Mouse (Mus musculus): ENCODE measurements around the gene Klhdc8a. TPM values are rescaled to one million over a fixed set of nuclear protein-coding genes. Genes with fewer than 3 reads are reported as not detected.
"Not testable (repeated sequence)": the region's sequence is repeated elsewhere in the genome, so short reads cannot be mapped to it uniquely, and the experiment has no call there.

The Klhdc8a gene
- polyA plus RNA-seq, 1 experiment: 0.26 TPM

DNA sequence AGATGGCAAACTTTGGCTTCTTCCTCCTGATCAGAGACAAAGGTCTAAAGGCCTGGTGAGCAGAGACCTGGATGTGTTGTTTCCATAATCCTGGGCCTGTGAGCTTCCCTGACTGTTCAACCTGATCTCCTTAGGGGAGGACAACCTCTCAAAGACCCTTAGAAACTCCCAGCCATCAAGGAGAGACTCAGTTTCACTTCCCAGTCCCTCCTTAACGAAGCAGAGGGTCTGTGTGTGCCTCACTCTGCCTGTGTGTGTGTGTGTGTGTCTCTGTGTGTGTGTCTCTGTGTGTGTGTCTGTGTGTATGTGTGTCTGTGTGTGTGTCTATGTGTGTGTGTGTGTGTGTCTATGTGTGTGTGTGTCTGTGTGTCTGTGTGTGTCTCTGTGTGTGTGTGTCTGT lies 45.2 kb downstream of the Klhdc8a start:
- DNase-seq (ENCODE audit: low read depth): no peak

DNA sequence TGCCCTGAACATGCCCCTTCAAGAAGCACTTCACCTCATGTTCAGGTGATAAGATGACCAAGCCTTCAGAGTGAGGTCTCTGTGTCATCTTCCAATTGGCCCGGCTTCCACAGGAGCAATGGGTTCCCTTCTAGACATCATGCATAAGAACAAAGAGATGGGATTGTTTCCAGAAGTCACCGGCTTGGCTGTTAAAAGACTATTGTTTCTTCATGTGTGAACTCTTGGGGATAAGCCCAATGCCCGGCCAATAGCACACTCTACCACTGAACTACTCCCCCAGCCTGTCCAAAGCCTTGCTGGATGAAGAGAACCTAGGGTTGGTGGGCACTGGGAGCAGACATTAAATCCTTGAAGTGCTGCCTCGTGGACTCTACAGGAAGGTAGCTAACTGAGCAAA lies 47.1 kb downstream of the Klhdc8a start:
- no peak for DNase-seq (ENCODE audit: low read depth)

DNA sequence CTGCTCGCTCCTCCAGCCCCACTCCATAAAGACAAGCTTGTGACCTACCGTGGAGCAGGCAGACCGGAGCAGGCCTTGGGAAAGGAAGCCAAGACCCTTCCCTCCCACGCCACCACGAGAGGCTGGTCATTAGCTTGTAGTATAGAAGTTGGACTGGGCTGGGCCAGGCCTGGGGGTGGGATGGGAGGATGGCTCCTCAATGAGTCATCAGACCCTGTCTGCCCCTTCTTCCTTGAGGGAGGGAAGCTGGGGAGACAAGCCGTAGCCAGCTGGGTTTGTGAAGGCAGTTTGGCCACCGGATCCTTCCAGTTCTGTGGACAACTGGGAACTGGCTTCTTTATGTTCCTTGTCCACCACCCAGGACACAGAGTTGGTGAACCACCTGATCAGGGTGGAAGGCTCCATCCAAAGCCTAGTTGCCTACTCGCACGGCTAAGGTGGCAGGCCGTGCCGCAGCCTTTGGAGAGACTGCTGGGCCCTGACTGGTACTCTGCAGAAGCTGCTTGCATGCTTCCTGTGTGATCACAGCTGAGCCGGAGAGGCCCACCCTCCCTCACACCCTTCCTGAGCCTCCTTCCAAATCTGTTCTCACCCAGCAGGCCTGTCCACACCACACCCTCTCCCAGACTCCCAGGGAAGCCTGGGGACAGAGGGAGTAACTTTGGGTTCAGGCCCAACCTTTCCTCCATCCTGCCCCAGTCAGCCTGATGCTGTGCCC lies 47.9 kb downstream of the Klhdc8a start:
- DNase-seq (ENCODE audit: low read depth): no peak

DNA sequence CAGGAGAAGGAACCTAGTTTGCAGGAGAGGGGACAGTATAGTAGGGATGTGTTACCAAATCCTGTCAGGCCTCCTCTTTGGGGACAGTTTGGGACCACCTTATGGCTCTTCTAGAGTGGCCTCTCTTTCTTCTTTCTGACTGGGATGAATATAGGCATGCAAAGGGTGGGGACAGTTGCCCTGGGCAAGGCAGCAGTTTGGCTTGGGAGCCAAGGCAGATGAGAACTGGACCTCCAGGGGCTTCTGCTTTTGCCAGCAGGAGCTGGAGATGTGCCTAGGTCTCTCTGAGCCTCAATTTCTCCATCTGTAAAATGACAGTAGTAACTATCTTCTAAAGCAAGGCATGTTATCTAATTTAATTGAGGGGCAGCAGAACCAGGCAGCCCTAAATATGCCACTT lies 48.5 kb downstream of the Klhdc8a start:
- DNase-seq (ENCODE audit: low read depth): no peak

DNA sequence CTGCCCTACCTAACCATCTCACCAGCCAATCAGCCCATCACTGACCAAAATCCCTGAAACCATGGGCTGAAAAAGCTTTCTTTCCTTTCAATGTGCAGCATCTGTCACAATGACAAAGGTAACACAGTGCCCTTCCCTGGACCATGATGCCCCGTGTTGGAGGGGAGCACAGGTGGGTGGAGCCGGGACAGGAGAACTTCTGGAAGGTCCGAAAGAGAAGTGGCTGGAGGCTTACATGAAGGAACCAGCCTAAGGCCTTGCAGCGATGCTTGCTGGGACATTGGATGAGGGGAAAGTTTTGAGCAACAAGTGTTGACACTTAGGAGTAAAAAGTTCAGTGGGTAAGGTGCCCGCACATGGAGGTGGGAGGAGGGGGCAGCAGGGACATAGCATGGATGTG lies 50.0 kb downstream of the Klhdc8a start:
- no peak for DNase-seq (ENCODE audit: low read depth)

DNA sequence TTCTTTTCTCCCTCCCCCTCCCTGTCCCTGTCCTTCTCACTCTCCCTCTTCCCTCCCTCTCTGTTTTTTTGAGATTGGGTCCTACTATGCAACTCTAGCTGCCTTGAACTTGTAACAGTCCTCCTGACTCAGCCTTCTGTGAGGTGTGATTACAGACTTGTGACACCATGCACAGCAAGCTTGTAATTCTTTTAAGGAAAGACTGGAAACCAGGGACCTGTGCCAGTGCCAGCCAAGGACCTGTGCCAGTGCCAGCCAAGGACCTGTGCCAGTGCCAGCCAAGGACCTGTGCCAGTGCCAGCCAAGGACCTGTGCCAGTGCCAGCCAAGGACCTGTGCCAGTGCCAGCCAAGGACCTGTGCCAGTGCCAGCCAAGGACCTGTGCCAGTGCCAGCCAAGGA lies 50.6 kb downstream of the Klhdc8a start:
- DNase-seq (ENCODE audit: low read depth): not testable (repeated sequence)

DNA sequence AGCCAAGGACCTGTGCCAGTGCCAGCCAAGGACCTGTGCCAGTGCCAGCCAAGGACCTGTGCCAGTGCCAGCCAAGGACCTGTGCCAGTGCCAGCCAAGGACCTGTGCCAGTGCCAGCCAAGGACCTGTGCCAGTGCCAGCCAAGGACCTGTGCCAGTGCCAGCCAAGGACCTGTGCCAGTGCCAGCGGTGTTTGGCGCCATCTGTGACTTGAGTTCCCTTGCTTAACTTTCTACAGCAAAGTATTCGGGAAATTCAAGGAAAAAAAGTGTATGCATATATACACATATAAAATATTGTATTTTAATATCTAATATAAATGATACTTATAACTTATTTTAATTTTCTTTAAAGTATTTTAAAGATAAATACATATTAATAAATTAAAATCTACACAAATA lies 51.2 kb downstream of the Klhdc8a start:
- not testable (repeated sequence) for DNase-seq (ENCODE audit: low read depth)

DNA sequence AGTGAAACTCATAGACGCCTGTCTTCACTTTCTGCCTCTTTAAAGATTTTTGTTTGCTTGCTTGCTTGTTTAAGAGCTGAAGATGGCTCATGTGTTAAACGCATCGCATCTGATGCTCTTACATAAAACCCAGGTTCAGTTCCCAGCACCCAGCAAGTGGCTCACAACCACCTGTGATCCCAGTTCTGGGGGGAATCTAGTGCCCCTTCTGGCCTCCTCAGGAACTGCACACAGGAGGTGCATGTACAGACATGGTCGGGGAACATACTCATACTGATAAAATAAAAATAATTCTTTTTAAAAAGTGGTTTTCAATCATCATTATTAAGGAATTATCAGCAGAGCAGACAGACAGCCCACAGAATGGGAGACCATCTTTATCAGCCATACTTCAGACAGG lies 52.6 kb downstream of the Klhdc8a start:
- DNase-seq (ENCODE audit: low read depth): no peak

DNA sequence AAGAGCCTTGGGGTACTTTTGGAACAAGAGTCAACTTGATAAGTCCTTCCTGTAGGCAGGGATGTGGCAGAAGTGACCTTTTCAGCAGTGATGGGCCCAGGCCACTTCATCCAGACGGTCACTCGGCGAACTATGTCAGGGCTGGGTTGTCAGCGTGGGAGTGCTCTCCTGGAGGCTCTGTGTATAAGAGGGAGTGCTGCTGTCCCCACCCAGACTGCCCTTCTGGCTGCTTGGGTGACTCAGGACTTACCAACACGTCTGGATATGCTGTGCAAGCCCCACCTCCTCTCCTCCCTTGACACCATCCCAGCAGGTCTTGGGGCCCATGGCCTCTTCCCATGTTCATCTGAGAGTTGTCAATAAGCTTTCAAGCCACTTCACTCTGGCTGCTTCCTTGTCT lies 55.0 kb downstream of the Klhdc8a start:
- DNase-seq (ENCODE audit: low read depth): no peak

DNA sequence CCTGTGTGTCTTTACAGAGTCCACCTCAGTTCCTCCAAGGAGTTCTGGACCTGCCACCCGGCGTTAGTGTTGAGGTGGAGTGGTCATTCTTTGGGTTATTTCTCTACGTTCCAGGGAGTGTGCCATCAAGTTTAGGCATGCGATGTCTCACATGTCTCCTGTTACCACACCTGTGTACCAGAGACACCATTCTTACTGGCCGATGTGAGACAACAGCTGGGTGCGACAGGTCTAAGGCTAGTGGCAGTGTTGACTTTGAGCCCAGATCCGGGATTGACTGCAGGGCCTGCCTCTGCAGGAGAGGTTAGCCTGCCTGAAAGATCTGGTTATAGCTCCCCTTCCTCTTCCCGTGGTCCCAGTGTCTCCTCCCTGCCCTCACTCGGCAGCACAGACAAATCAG lies 55.8 kb downstream of the Klhdc8a start:
- no peak for DNase-seq (ENCODE audit: low read depth)

DNA sequence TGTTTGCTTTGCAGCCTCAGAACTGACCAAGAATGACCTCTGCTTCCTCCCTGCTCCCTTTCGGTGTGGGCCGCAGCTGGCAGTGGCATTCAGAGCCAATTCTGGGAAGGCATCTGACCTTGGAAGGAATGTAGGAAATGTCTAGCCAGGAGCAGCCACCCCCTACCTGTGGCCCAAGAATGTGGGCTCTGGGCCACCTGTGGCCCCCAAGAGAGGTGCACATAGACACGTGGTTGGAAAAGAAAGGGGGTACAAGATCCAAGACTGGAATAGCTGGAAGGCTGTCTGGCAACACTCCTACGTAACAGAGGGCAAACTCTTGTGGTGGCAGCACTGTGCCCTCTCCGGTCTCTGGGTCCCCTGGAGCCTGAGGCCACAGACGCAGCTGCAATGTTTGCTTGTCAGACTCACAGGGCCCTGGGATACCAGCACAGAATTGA lies 56.8 kb downstream of the Klhdc8a start:
- DNase-seq (ENCODE audit: low read depth): no peak

DNA sequence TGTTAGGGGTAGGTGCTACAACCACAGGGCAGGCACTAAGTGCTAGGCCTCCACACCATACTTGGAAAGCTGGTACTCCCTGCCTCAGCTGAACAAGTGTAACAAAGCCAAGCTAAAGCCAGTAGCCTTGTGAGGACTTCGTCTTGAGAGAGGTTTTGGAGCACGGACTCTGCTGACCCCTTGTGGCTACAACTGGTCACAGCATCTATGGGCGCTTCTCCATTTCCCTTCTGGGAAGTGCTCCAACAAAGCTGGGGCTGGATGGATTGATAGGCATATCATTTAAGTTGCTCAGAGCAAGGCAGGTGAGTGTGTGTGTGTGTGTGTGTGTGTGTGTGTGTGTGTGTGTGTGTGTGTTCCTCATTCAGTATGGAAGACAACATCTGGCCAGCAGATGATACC lies 57.4 kb downstream of the Klhdc8a start:
- DNase-seq (ENCODE audit: low read depth): no peak

DNA sequence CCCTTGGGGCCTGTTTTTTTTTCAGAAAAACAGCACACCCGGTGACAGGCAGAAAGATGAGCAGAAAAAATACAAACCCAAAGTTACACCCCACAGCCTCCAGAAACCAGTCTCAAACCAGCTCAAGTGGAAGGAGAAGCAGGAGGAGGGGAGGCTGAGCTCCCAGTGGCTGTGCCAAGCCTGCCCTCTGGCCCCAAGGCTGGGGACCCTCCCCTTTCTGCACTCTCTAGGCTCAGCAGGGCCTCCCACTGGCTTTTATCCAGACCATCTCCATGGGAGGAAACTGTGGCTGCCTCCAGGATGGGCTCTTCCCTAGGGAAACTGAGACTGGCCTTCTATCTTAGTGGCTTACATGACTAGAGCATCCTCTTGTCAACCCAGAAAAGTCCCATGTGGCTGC lies 58.4 kb downstream of the Klhdc8a start:
- no peak for DNase-seq (ENCODE audit: low read depth)

Other genes starting within 250 kb of the Klhdc8a start
- gene Mfsd4a, start 230.6 kb upstream of the Klhdc8a start, polyA plus RNA-seq (2012; rRNA removed): 1.9 and 2.4 TPM in 2 replicates
- 10.3 and 10.4 TPM in 2 replicates for gene Cdk18, start 158.9 kb upstream of the Klhdc8a start, polyA plus RNA-seq (2012; rRNA removed)
- gene Lemd1, start 107.2 kb upstream of the Klhdc8a start, polyA plus RNA-seq (2012; rRNA removed): 1.1 and 1.4 TPM in 2 replicates
- gene AC124108.1, start 107.2 kb upstream of the Klhdc8a start, polyA plus RNA-seq (2012; rRNA removed): 0.53 and 0.96 TPM in 2 replicates
- gene Gm10188, start 68.9 kb upstream of the Klhdc8a start, polyA plus RNA-seq (2012; rRNA removed): not detected in 2 replicates
- gene Nuak2, start 17.5 kb downstream of the Klhdc8a start, polyA plus RNA-seq (2012; rRNA removed): 4.9 and 6.0 TPM in 2 replicates
- gene Tmcc2, start 92.7 kb downstream of the Klhdc8a start, polyA plus RNA-seq (2012; rRNA removed): 8.3 and 8.7 TPM in 2 replicates
- 16.5 and 16.7 TPM in 2 replicates for gene Dstyk, start 118.9 kb downstream of the Klhdc8a start, polyA plus RNA-seq (2012; rRNA removed)
- 16.4 and 21.1 TPM in 2 replicates for gene Rbbp5, start 178.7 kb downstream of the Klhdc8a start, polyA plus RNA-seq (2012; rRNA removed)
- gene Tmem81, start 207.6 kb downstream of the Klhdc8a start, polyA plus RNA-seq (2012; rRNA removed): 2.1 and 2.4 TPM in 2 replicates
- gene Cntn2, start 244.6 kb downstream of the Klhdc8a start, polyA plus RNA-seq (2012; rRNA removed): 0.26 and 0.36 TPM in 2 replicates